Mouse (Mus musculus) brown adipose tissue, adult 24 weeks (tissue): ENCODE data around the gene Cebpzos. TPM values are rescaled to one million over a fixed set of nuclear protein-coding genes. Genes with fewer than 3 reads are reported as not detected.

Source experiments
- H3K27ac ChIP-seq: fragments of 200-500 bp; replicated peaks from 2 replicates; pipeline ENCODE4 v1.5.1; 2012; ENCODE audit warnings: low read depth, mild to moderate bottlenecking, low read length
- H3K4me1 ChIP-seq: fragments of 200-500 bp; 2 replicates; pipeline ENCODE4 v1.6.1; 2012; ENCODE audit warnings: low read length, mixed read lengths; ENCODE audit not compliant: control insufficient read depth, insufficient read depth, insufficient read length
- H3K4me3 ChIP-seq: fragments of 200-500 bp; 2 replicates; pipeline ENCODE4 v1.5.1; 2012; ENCODE audit warnings: low read depth, mild to moderate bottlenecking, low read length, moderate library complexity; ENCODE audit not compliant: insufficient read depth
- polyA plus RNA-seq: library from polyadenylated mRNA; stranded (reverse); fragments of >200 nt; gene quantifications from 2 replicates; pipeline ENCODE4 v1.2.4, GENCODE M21; 2012; ENCODE audit not compliant: missing spikeins, insufficient read depth, insufficient read length

Gene Cebpzos
- polyA plus RNA-seq, 1 experiment, result 93.4 TPM

- no peak overlapping the region for H3K27ac ChIP-seq
- no peak overlapping the region for H3K4me3 ChIP-seq
- no peaks in the 10 kb centered on the region for H3K4me1 ChIP-seq
Observed at GRCm38 (mm10) chr17:78968500-78968899, 52.2 kb downstream of the Cebpzos start.

Other genes with a start within 250 kb of the Cebpzos start
- 6.4 and 7.8 TPM in 2 replicates for gene Strn, start 179.3 kb upstream of the Cebpzos start, polyA plus RNA-seq
- 24.7 and 32.8 TPM in 2 replicates for gene Heatr5b, start 81.1 kb upstream of the Cebpzos start, polyA plus RNA-seq
- 39.0 and 60.0 TPM in 2 replicates for gene Gpatch11, start 80.9 kb upstream of the Cebpzos start, polyA plus RNA-seq
- 10.0 and 12.0 TPM in 2 replicates for gene Eif2ak2, start 33.9 kb upstream of the Cebpzos start, polyA plus RNA-seq
- not detected in 2 replicates for gene Sult6b1, start 9.5 kb upstream of the Cebpzos start, polyA plus RNA-seq
- 23.0 and 27.2 TPM in 2 replicates for gene Cebpz, start 20.6 kb downstream of the Cebpzos start, polyA plus RNA-seq
- 69.0 and 96.7 TPM in 2 replicates for gene Ndufaf7, start 20.6 kb downstream of the Cebpzos start, polyA plus RNA-seq
- 8.6 and 12.2 TPM in 2 replicates for gene Prkd3, start 104.3 kb downstream of the Cebpzos start, polyA plus RNA-seq
- gene Qpct, start 135.4 kb downstream of the Cebpzos start, polyA plus RNA-seq, result 3.1 and 4.0 TPM in 2 replicates